Mouse (Mus musculus) CD4-positive helper T cell, adult 2 months (primary cell): ENCODE results near the gene 1700021F07Rik.

ENCODE experiments used
- DNase-seq: peaks from one replicate; pipeline ENCODE4 v3.0.0-alpha.2; 2012; ENCODE audit warnings: low read depth, missing footprints, low spot score

Gene 1700021F07Rik

GRCm38 (mm10) chr2:173561851-173562442, 39.6 kb downstream of the 1700021F07Rik start:
- peak; percentile 59 for DNase-seq

- no peak for DNase-seq
These were observed 41.0 kb downstream of the 1700021F07Rik start for GRCm38 (mm10) chr2:173563336-173563735.

DNA sequence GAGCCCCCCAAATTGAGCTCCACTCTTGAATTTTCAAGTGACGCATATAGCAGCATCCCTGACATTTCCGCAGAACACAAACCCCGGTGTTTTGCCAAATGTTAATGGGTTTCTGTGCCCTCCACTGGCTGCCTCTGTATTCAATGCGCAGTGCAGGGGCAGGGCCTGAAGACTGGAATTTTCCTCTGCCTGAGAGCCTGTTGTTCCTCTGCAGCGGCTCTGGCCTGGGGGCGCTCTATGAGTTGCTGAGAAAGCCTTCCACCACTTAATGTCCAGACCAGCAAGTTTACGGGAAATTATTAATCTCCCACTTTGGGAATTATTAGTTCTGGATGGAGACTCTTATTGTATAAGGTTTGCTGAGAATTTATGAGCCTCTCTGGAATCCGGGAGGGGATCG, 41.8 kb downstream of the 1700021F07Rik start:
- DNase-seq = no peak
